Mouse (Mus musculus) adrenal gland, postnatal 10 days (tissue): ENCODE measurements around the gene Aldh3a2. TPM values are rescaled to one million over a fixed set of nuclear protein-coding genes. Genes with fewer than 3 reads are reported as not detected.

Experiments used
- DNase-seq: peaks from one replicate; pipeline ENCODE4 v3.0.0; 2021; ENCODE audit warnings: mixed read lengths
- total RNA-seq, 2 experiments: library from RNA; stranded (reverse); gene quantifications; 2 replicates each; pipeline ENCODE4 v1.2.3; 2021

Gene Aldh3a2
- total RNA-seq, 2 experiments from 2014 or later = 67.7 to 74.7 TPM

DNA sequence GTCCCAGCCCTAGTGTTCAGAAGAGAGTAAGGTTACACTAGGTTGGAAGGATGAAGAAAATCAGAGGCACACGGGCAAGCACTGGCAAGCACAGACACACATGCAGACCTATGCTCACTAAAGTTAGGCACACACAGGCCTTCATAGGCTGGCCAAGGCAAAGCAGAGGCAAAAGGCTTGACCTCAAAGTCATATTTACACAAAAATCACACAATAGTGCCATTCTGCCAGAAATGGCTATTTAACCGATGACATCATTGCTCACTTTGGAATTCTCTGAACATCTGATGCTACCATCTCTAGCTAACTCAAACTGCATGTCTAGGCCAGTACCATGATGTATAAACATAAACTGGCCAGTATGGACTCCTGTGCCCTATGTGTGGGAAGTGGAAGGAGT is 6.7 kb upstream of the Aldh3a2 start:
- no peak for DNase-seq

DNA sequence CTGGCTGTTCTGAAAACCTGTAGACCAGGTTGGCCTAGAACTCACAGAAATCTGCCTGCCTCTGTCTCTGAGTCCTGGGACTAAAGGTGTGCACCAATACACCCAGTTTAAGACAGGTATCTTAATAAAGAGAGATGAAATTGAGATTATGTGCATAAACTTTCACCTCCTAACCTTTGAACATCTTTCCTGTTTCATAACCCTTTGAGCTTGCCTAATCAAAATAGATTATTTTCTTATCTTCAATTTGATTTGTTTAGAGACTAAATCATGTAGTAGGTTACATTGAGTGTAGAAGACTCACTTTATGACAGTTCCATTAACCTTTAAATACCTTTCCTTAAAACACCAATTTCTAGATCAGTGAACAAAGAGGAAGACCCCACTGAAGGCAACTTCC is 4.3 kb upstream of the Aldh3a2 start:
- no peak for DNase-seq

GRCm38 (mm10) chr11:61270406-61270805 is 3.1 kb upstream of the Aldh3a2 start:
- DNase-seq = peak; percentile 17

GRCm38 (mm10) chr11:61268626-61269349 is 1.5 kb upstream of the Aldh3a2 start:
- DNase-seq = no peak

GRCm38 (mm10) chr11:61263841-61264240 is 3.4 kb downstream of the Aldh3a2 start:
- DNase-seq = no peak

GRCm38 (mm10) chr11:61262516-61262915 is 4.7 kb downstream of the Aldh3a2 start:
- no peak for DNase-seq

DNA sequence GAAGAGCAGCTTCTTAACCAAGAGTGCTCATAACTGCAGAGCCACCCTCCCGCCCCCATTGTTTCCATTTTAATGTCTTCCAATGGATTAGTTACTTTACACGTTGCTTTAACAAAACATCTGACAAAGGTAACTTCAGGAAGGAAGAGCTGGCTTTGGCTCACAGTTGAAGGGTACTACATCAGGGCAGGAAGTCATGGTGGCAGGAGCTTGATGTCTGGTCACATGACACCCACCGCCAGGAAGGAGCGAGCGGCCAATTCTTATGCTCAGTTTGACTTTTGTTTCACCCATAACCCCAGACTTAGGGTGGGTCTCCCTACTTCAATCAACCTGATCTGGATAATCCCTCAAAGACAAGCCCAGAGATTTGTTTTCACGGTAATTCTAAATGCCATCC is 8.2 kb downstream of the Aldh3a2 start:
- no peak for DNase-seq

DNA sequence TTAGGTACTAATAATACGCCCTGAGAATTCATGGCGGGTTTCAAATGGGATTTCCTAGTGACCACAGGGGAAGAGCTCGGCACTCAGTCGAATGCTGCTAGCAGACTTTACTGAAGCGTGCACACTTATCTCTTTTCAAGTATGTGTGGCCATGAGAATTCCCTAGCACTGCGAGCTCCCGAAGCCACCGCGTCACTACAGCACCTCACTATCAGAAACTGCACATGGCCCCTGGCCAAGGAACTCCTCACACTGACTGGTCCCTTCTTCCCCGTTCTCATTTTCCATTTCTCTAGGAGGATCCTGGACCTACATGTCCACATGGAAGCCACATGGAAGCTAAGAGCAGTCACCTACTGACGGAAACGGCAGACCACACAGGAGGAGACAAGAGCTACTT is 14.5 kb downstream of the Aldh3a2 start:
- no peak for DNase-seq

DNA sequence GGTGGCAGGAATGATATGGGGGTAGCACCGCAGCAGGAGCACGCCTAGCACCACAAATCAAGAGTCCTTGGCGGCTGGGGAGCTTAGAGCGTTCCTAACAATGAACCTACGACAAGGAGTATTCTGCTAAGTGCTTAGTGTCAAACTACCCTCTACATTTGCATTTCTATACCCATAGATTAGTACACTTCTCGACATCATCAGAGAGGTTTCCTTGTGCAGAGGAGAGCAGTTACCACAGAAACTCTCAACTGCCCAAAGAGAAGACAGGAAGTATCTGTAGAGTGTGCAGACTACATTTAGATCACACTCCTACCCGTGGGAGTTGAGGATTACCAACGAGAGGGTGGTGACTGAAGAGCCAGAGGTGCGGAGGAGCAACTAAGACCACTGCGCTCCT is 15.5 kb downstream of the Aldh3a2 start:
- no peak for DNase-seq

GRCm38 (mm10) chr11:61244406-61244805 is 22.9 kb downstream of the Aldh3a2 start:
- no peak for DNase-seq

DNA sequence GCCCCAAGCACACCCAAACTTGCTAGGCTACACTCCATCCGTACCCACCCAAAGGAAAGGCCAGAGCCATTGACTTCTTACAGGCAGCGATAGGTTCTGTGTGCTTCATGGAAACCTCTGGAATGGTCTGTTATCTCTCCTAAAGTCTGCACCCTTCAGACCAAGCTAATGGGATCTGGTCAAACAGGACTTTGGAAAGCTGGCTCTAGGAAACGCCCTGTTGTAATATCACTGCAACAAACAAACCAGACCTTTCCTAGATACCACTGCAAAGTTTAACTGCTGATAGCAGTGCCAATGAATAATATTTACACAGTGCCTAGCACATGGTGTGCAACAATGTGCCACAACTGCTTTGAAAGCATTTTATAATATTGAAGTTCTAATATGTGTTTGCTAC is 31.2 kb downstream of the Aldh3a2 start:
- DNase-seq = no peak

DNA sequence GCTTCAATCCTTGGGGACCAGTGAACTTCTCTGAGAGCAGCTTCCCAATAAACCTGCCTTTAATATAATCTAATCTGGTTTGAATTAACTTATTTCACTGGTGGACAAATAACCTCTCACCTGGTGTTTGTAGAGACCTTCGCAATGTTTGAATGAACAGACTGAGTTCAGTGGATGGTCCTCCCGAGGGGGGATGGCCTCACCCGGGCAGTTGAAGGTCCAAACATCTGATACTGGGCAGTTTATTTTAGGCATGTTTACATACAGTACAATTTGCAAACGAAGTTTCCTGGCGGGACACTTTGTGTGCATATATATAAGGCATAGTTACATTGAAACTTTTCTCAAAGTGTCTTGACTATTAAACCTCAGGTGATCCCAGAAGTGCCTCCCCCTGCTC is 33.1 kb downstream of the Aldh3a2 start:
- no peak for DNase-seq

DNA sequence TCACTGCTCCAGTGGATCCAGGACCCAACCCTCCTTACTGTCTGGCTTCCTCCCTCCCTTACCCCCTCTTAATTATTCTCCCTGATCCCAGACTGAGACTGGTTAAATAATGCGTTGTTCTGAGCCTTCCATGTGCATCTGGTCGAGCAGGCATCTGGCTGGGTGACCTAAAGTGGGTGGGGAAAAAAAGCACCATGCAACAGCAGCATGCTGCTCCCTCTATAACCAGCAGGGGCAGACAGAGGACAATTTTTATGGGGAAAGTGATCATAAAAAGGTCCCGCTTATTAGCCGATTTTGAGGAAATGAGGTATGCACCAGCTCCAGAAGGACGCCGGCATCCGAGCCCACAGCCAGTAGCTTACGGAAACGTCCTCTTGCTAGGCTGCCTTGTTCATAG is 35.9 kb downstream of the Aldh3a2 start:
- peak; percentile 75 for DNase-seq

DNA sequence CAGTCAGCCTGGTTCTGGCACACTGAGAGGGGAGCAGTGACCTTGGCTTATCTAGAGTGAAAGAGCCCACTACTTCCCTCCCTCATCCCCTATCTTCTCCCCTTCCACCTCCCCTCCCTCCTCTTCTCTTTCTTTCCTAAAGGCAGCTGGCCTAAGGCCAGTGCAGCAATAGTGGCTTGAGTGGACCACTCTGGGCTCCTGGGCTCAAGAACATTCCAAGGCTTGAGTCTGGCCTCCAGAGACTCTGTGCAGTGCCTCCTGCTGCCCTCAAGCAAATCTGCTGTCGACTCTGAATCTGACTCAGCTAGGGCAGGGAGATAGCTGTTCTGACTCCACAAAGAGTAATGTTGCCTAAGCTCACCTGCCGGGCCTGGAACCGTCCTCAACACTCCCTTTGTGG is 38.9 kb downstream of the Aldh3a2 start:
- no peak for DNase-seq

DNA sequence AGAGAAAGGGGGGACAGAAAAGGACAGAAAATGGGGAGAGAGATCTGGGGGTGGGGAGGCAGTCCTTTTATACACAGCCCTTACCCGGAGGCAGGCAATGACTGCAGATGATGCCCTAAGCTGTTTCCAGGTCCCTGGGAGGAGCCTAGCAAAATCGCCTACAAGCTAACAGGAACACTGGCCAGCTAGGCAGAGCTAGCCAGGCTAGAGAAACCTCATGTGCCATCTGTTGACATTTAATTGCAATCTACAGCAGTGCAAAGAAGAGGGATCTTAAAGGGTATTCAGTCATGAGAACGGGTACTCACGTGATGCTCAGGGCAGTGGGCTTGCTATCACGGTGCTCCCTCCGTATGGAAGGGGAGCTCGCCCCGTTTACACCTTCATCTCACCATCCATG is 39.4 kb downstream of the Aldh3a2 start:
- DNase-seq = no peak

GRCm38 (mm10) chr11:61225941-61226412 is 41.3 kb downstream of the Aldh3a2 start:
- DNase-seq = no peak

- DNase-seq = no peak
These were observed 41.8 kb downstream of the Aldh3a2 start for GRCm38 (mm10) chr11:61225511-61225910.

DNA sequence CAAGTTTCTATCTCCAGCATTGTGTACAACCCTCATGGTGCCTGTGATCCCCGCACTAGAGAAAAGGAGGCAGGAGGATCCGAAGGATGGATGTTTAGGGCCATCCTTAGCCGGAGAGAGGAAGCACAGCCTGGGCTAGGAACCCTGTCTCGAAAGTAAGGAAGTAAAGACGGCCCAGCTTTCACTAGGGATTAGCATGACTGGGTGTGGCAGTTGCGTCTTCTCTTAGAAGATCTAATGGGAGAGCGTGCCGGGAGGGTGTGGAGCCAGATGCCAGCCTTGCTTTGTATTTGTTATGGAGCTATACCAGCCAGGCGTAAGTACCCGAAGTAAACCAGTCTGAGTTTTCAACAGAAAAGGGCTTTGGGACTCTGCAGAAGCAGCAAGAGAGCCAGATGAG is 42.4 kb downstream of the Aldh3a2 start:
- DNase-seq = no peak

DNA sequence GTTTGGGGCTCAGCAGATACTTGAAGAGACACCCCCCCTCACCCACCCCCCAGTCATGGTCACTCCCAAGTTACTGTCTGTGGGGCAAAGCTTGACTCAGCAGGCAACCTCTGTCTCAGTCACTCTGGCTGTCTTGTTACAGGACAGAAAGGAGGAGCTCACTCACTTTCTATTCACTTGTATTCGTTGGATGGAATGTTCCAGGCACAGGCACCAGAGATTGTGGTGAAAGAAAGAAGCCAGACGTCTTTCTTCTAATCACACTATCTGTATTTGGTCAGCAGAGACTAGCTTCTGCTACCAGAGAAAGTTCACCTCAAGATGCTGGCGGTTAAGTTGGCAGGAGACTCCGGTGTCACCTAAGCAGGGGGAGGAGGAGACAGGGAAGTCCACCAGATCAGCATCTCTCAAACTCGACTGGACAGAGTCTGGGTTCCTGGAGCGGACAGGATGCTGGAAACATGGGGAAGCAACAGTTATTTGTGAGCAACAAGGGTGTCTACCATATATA is 43.0 kb downstream of the Aldh3a2 start:
- DNase-seq = no peak

DNA sequence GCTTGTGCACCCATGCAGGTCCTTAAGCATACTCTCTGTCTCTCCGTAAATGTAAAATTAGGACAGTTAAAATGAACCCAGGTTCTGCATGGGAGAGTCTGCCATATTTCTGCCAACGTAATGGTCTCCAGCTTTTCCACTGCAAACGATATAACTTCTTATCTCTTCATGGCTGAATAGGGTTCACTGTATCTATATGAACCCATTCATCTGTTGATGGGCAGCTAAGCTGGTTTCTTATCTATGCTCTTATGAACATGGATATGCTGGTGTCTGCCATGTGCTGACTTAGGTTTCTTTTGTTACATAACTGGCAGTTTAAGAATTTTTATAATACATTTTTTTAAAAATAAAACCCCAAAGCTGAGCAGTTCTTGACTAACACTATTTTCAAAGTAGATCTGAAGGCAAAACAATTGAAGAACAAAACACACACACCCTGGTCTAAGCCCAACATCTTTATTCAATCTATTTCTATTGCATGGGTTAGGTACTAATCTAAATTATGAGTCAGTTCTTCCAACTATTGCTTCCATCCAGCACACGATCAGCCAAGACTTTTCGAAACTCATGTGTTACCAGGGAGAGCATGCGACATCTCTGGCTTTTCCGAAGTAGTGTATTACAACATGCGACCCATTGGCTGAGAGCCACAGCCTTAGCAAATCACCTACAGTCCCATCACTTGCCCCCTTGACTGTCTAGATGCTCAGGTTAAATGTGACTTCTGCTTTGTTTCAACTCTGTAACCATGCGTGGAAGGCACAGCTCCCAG is 44.1 kb downstream of the Aldh3a2 start:
- no peak for DNase-seq

DNA sequence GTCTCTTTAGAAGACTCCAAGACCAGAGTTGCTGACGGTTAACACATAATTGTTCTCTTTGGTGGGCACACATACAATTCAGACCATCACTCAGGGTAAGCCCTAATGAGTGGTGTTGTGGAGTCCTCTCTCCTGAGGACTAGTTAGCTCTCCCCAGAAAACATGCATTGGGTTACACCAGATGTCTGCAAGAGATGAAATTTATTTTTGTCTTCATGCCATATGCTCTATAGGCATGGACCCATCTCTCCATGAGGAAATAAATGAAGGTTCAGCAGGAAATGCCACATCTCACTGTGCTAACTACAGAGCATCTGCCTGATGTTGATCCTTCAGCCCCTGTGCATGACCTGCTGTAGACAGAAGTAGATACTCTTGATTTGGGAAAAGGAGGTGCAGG is 45.3 kb downstream of the Aldh3a2 start:
- DNase-seq = no peak

DNA sequence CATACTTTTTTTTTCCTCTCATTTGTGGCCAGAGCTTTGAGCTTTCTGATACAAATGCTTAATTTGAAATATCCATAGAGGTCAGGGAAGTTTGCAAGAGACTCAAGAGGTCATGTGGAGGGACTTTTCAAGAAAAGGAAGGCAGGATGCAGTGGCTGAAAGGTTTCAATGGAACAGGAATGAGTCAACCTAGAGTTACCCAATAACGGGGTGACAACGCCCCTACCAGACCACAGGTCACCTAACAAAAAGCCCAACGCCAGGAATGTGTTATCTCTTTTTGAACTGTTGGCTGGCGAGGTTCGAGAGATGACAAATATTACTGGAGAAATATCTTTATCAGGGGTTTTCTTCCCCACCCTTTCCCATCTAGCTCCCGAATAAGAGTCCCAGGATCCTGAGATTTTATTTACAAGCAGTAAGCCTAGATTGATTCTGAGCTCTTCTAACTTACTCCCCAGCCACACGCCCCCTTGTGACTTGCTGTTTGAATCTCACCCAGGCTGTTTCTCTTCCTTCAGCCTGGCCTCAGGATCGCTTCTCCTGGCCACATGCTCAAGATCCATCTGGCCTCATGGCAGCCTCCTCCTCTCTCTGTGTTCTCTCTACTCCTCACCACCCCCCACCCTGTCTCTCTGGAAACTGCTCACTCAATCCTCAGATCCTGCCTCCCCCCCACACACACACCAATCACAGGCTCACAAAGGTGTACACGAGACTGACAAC is 46.9 kb downstream of the Aldh3a2 start:
- no peak for DNase-seq

DNA sequence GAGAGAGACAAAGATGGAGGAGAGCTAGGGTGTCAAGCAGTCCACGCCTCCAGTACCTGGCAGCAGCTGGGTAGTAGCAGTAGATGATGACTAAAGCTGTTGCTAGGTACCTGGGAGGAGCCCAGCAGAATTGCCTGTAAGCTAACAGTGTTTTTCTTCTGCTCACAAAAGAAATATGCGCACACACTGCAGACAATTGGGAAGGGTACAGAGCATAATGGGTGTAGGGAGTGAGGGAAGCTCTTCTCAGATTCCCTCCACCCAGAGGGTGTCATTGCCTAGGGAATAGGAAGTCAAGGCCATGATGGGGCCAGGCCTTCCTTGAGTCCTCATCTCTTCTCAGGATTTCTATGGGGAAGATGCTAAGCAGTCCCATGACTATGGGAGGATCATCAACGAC is 51.3 kb downstream of the Aldh3a2 start:
- no peak for DNase-seq
